Mouse (Mus musculus): ENCODE data around the gene Tgfb1i1.

DNA sequence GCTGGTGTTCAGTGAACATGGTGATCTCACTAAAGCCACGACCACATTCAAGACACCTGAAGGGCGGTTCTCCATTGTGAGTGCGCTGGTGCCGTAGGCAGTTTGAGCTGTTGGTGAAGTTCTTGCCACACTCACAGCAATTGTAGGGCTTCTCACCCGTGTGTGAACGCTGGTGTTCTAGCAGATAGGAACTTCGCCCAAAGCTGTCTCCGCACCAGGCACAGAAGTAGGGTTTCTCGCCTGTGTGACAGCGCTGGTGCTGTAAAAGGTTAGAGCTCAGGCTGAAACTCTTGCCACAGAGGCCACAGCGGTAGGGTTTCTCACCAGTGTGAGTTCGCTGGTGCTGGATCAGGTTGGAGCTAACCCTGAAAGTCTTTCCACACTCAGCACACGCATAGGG, 10.2 kb upstream of the Tgfb1i1 start:
- TF ChIP-seq POLR2A (IDR thresholded peaks at IDR 0.05; ENCODE audit: extremely low read depth, insufficient read depth, low read length) (no peak), CTCF (IDR thresholded peaks at IDR 0.05; ENCODE audit: extremely low read depth, insufficient read depth, low read length) (no peak)

All from cortical plate, adult 2 months (tissue).